Mouse (Mus musculus) embryonic facial prominence, embryonic 11.5 days (tissue): ENCODE measurements around the gene Atf7ip2. TPM values are rescaled to one million over a fixed set of nuclear protein-coding genes. Genes with fewer than 3 reads are reported as not detected.

ENCODE experiments used
- ATAC-seq: fragments of 200-750 bp; cut with Nextera tagmentation; replicated peaks from 2 replicates; pipeline ENCODE4 v1.8.0; 2017; ENCODE audit warnings: low read depth; ENCODE audit not compliant: insufficient number of reproducible peaks, low FRiP score, low TSS enrichment
- DNase-seq: peaks from one replicate; pipeline ENCODE4 v3.0.0-alpha.2; 2015; ENCODE audit warnings: low spot score
- H3K27ac ChIP-seq: fragments of 300-500 bp; sonication (generic); replicated peaks from 2 replicates; pipeline ENCODE4 v1.5.1; 2014; ENCODE audit warnings: mild to moderate bottlenecking, low read depth, low read length, control low read depth
- H3K27me3 ChIP-seq: fragments of 300-500 bp; sonication (generic); 2 replicates; pipeline ENCODE4 v1.6.1; 2014; ENCODE audit warnings: mild to moderate bottlenecking, low read length, moderate library complexity, mixed read lengths; ENCODE audit not compliant: control insufficient read depth, insufficient read depth
- H3K36me3 ChIP-seq: fragments of 300-500 bp; sonication (generic); replicated peaks from 2 replicates; pipeline ENCODE4 v1.6.1; 2014; ENCODE audit warnings: low read depth, mild to moderate bottlenecking, low read length, moderate library complexity, mixed read lengths; ENCODE audit not compliant: control insufficient read depth, insufficient read depth
- H3K4me1 ChIP-seq: fragments of 300-500 bp; sonication (generic); 2 replicates; pipeline ENCODE4 v1.6.1; 2014; ENCODE audit warnings: low read length, mixed read lengths; ENCODE audit not compliant: control insufficient read depth, insufficient read depth
- H3K4me2 ChIP-seq: fragments of 300-500 bp; sonication (generic); 2 replicates; pipeline ENCODE4 v1.6.1; 2014; ENCODE audit warnings: low read depth, mild to moderate bottlenecking, control low read depth, low read length, moderate library complexity
- H3K4me3 ChIP-seq: fragments of 300-500 bp; sonication (generic); 2 replicates; pipeline ENCODE4 v1.5.1; 2014; ENCODE audit warnings: low read depth, low read length, control low read depth
- H3K9ac ChIP-seq: fragments of 300-500 bp; sonication (generic); replicated peaks from 2 replicates; pipeline ENCODE4 v1.6.1; 2014; ENCODE audit warnings: mild to moderate bottlenecking, control low read depth, low read length
- H3K9me3 ChIP-seq: fragments of 300-500 bp; sonication (generic); replicated peaks from 2 replicates; pipeline ENCODE4 v1.6.1; 2016; ENCODE audit warnings: mild to moderate bottlenecking, low read length, inconsistent platforms, mixed read lengths; ENCODE audit not compliant: control insufficient read depth
- WGBS: fragments of 180-500 bp; shearing (Covaris S2); extraction: QIAGEN DNeasy Blood & Tissue Kit; methylation state at CpG from one replicate; pipeline ENCODE4 v1.1.7; 2014; 5-methylcytosine and 5-hydroxymethylcytosine counted together
- microRNA-seq: library from miRNA; unstranded; fragments of <30 nt; microRNA quantifications from one replicate; pipeline ENCODE4, GENCODE M21; 2016; ENCODE audit warnings: borderline number of aligned reads
- polyA plus RNA-seq: library from polyadenylated mRNA; unstranded; fragments of >200 nt; fragmentation: Nextera tagmentation; extraction: Ambion mirVana; gene quantifications from 2 replicates; pipeline ENCODE4 v1.2.1, GENCODE M21; 2014

Gene Atf7ip2
- polyA plus RNA-seq, 1 experiment from 2014 or later = 2.3 TPM

GRCm38 (mm10) chr16:10299637-10300036 lies 107.1 kb downstream of the Atf7ip2 start:
- Histone ChIP-seq H3K27ac (no peak overlapping the region), H3K36me3 (no peaks in the 10 kb centered on the region), H3K27me3 (no peaks in the 10 kb centered on the region), H3K9me3 (no peaks in the 10 kb centered on the region; the same call in 1 of the 2 replicates), H3K9ac (no peak overlapping the region), H3K4me1 (no peaks in the 10 kb centered on the region), H3K4me3 (no peak overlapping the region), H3K4me2 (no peak overlapping the region)
- ATAC-seq (no peak), DNase-seq (peak; percentile 25)
- 28% methylated on average over 8 of the region's 8 CpGs for WGBS

DNA sequence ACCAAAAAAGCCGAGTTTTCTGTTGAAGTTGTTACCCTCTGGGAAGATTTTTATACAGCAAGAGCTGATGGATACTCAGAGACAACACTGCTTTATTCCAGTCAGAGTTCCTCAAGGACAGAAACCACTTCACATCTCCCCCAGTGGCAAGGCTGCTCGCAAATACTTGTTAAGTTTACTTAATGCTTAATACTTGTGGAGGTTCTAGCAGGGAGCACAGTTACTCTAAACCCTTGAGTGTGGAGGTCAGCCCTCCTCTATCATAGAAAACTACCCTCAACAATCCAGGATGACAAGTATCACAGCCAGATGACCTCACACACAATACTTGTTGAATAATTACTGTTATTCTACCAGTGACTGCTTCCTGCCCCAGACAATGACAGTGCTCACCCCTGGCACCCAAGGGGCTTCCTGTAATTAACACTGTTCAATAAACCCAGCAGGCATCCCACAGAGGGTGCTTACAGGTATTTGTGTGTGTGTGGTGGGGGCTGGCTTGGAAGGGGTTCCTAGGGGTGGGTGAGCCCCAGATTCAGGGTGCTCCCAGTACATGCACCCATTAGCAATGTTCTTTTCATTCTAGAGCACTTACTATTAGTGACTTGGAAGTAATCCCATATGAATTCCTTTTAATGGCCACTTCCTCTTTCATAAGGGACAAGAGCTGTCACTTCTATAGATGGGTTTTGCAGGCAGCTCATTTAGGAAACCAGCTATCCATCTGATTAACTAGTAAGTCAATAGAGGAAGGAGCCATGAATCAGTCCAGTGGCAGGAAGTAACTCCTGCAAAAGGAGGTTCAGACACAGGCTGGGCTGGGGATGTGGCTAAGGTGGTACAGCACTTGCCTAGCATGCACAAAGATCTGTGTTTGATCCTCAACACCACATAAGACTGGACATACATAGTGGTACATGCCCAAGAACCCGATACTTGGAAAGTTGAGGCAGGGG lies 108.0 kb downstream of the Atf7ip2 start:
- Histone ChIP-seq H3K4me2 (no peak overlapping the region), H3K4me1 (no peaks in the 10 kb centered on the region), H3K9me3 (no peaks in the 10 kb centered on the region; the same call in 1 of the 2 replicates), H3K27ac (no peak overlapping the region), H3K27me3 (no peaks in the 10 kb centered on the region), H3K4me3 (no peak overlapping the region), H3K36me3 (no peaks in the 10 kb centered on the region), H3K9ac (no peak overlapping the region)
- WGBS = 67% methylated on average over 3 of the region's 3 CpGs
- ATAC-seq (no peak), DNase-seq (no peak)

Small RNAs within 50 kb of the gene (microRNA-seq; reads per million reads assigned to microRNA genes)
- not detected for gene Gm22932

Other genes starting within 250 kb of the Atf7ip2 start
- 0.15 and 0.22 TPM in 2 replicates for gene Grin2a, start 197.2 kb upstream of the Atf7ip2 start, polyA plus RNA-seq
- 0.67 TPM in 1 of 2 replicates, not detected in the other for gene Rpl39l, start 22.5 kb upstream of the Atf7ip2 start, polyA plus RNA-seq
- 4.8 and 5.0 TPM in 2 replicates for gene Emp2, start 121.3 kb downstream of the Atf7ip2 start, polyA plus RNA-seq
- gene Tekt5, start 202.8 kb downstream of the Atf7ip2 start, polyA plus RNA-seq = 0.11 and 0.15 TPM in 2 replicates
- gene Nubp1, start 219.2 kb downstream of the Atf7ip2 start, polyA plus RNA-seq = 75.0 and 75.6 TPM in 2 replicates